Mouse (Mus musculus) hindbrain, embryonic 13.5 days (tissue): Measurements from ENCODE around the gene Tnfsfm13. TPM values are rescaled to one million over a fixed set of nuclear protein-coding genes. Genes with fewer than 3 reads are reported as not detected.

Source experiments
- ATAC-seq: fragments of 200-750 bp; cut with Nextera tagmentation; 2 replicates; pipeline ENCODE4 v1.8.0; 2017; ENCODE audit warnings: moderate TSS enrichment; ENCODE audit not compliant: low FRiP score
- H3K27ac ChIP-seq: fragments of 300-500 bp; sonication (generic); 2 replicates; pipeline ENCODE4 v1.5.1; 2015; ENCODE audit warnings: inconsistent platforms, mild to moderate bottlenecking, moderate library complexity
- H3K27me3 ChIP-seq: fragments of 300-500 bp; sonication (generic); 2 replicates; pipeline ENCODE4 v1.6.1; 2015; ENCODE audit warnings: mild to moderate bottlenecking, inconsistent platforms
- H3K36me3 ChIP-seq: fragments of 300-500 bp; sonication (generic); 2 replicates; pipeline ENCODE4 v1.6.1; 2015; ENCODE audit warnings: mild to moderate bottlenecking, inconsistent platforms
- H3K4me1 ChIP-seq: fragments of 300-500 bp; sonication (generic); replicated peaks from 2 replicates; pipeline ENCODE4 v1.6.1; 2015; ENCODE audit warnings: inconsistent platforms
- H3K4me2 ChIP-seq: fragments of 300-500 bp; sonication (generic); 2 replicates; pipeline ENCODE4 v1.6.1; 2015; ENCODE audit warnings: inconsistent platforms, mild to moderate bottlenecking, moderate library complexity
- H3K4me3 ChIP-seq: fragments of 300-500 bp; sonication (generic); 2 replicates; pipeline ENCODE4 v1.5.1; 2015; ENCODE audit warnings: mild to moderate bottlenecking, inconsistent platforms
- H3K9ac ChIP-seq: fragments of 300-500 bp; sonication (generic); 2 replicates; pipeline ENCODE4 v1.6.1; 2015; ENCODE audit warnings: mild to moderate bottlenecking, inconsistent platforms
- H3K9me3 ChIP-seq: fragments of 300-500 bp; sonication (generic); 2 replicates; pipeline ENCODE4 v1.6.1; 2016; ENCODE audit warnings: inconsistent platforms
- WGBS: fragments of 180-500 bp; shearing (Covaris S2); methylation state at CpG from one replicate; pipeline ENCODE4 v1.1.7; 2015; 5-methylcytosine and 5-hydroxymethylcytosine counted together
- polyA plus RNA-seq: library from polyadenylated mRNA; unstranded; fragments of >200 nt; fragmentation: Nextera tagmentation; extraction: Ambion mirVana; gene quantifications from 2 replicates; pipeline ENCODE4 v1.2.1, GENCODE M21; 2015

Gene Tnfsfm13
- polyA plus RNA-seq, 1 experiment from 2014 or later: 1.2 TPM

DNA sequence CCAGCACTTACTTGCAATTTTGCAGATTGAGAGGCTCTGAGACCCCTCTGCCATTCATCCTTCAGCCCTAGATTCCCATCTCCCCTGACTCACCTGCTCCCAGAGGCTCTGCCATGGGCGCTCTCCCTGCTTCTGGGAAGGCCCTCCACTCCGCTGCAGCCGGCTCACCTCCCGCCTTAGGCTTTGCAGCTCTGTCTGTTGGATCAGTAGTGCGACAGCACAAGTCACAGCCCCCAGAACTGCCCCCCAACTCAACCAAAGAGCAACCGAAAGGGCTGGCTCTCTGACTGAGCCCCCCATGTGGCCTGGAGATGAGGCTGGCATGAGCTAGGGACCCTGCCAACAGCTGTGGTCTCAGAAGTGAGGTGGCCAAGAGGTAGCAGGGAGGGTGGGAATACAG lies 11.0 kb downstream of the Tnfsfm13 start:
- Histone ChIP-seq H3K27ac (0 out of 2 replicates have a peak overlapping the region, but pooled peaks have one; percentile 23), H3K9ac (peak overlapping the region; percentile 19; the same call in 1 of the 2 replicates), H3K4me2 (no peak overlapping the region), H3K27me3 (peaks cover 13% of the 10 kb centered on the region; the same call in 1 of the 2 replicates), H3K4me1 (peaks cover 45% of the 10 kb centered on the region), H3K4me3 (no peak overlapping the region), H3K36me3 (0 out of 2 replicates have a peak, but pooled peaks cover 3% of the 10 kb centered on the region), H3K9me3 (no peaks in the 10 kb centered on the region)
- no peak for ATAC-seq
- WGBS: 82% methylated on average over 6 of the region's 6 CpGs

DNA sequence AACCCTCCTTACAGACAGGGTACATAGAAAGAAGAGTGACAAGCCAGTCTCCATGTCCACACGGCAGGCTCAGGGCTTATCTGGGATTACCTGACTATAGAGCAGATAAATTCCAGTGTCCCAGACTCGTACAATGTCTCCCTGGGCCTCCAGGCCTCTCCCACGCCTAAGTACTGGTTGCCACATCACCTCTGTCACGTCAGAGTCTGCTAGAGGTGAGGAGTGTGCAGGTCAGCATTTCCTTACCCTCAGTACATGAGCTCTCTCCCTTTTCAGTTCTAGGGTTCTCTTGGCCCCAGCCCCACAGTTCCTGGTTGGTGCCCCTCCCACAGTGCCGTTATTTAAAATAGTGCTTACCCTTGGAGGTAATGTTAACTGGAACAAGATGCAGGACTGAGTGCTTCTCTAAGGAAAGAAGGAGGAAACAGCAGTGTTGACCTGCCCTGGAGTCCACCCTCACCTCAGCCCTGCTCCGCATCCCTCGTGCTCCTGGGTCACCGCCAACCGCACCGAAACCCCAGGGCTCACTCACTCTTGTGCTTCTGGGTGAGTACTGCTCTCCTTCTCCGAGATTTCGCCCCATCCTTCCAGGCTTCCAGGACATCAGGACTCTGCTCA lies 11.7 kb downstream of the Tnfsfm13 start:
- no peak overlapping the region for H3K4me3 ChIP-seq
- H3K9me3 ChIP-seq: no peaks in the 10 kb centered on the region
- no peak for ATAC-seq
- no peak overlapping the region for H3K27ac ChIP-seq
- peak overlapping the region; percentile 35 for H3K9ac ChIP-seq
- H3K27me3 ChIP-seq: peaks cover 13% of the 10 kb centered on the region; the same call in 1 of the 2 replicates
- peaks cover 52% of the 10 kb centered on the region for H3K4me1 ChIP-seq
- 85% methylated on average over 12 of the region's 12 CpGs for WGBS
- H3K36me3 ChIP-seq: peaks cover 8% of the 10 kb centered on the region; the same call in 1 of the 2 replicates
- H3K4me2 ChIP-seq: no peak overlapping the region

DNA sequence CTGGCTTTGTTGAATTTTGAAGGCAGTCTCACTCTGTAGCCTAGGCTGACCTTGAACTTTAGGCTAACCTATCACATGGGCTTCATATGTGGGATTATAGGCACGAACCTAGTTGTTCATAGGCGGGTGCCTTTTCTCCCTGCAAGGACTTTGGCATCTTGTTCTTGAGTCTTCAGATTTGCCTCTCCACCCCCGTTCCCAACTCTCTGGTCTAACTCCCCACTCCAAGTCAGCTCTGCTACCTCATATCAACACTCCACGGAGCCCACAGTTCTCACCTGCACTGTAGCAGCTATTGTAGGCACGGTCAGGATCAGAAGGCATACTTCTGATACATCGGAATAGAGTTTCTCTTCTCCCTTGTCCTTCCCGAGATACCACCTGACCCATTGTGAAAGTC lies 12.3 kb downstream of the Tnfsfm13 start:
- no peak overlapping the region; the same call in 1 of the 2 replicates for H3K4me2 ChIP-seq
- H3K9me3 ChIP-seq: no peaks in the 10 kb centered on the region
- whole genome bisulfite sequencing: 89% methylated on average over 7 of the region's 7 CpGs
- H3K36me3 ChIP-seq: peaks cover 14% of the 10 kb centered on the region
- peak overlapping the region; percentile 86 for H3K27ac ChIP-seq
- H3K4me3 ChIP-seq: no peak overlapping the region
- ATAC-seq: no peak
- H3K9ac ChIP-seq: peak overlapping the region; percentile 72
- peaks cover 13% of the 10 kb centered on the region; the same call in 1 of the 2 replicates for H3K27me3 ChIP-seq
- H3K4me1 ChIP-seq: peaks cover 58% of the 10 kb centered on the region

DNA sequence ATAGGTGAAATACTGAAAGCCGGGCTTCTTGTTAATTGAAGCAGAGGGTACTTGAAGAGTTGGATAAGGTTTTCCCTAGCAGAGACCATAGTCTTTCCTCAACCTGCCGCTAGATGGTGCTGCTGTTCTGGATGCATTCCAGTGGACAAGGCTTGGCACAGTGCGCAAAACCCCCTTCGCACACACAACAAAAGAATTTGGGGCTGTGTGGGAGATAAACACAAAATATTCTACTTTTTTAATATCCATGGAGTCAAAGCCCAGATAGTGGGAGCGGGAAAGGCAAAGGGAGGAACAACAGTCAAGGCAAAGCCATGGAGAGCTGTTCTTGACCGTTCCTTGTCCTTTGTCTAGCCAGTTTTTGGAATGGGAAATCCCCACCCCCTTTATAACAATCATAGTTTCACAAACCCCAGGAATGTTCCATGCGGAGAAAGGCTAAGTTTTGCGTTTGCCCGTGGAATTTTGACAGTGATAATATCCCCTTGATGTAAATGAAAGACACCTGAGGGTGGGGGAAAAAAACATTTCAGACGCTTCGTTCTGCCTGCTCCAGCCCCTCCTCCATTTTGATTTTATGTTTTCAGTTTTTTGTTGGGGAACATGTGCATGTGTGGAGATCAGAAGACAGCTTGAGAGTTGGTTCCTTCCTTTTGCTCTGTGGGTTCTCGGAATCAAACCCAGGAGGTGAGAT lies 12.9 kb downstream of the Tnfsfm13 start:
- H3K36me3 ChIP-seq: peaks cover 20% of the 10 kb centered on the region
- peak overlapping the region; percentile 78; the same call in 1 of the 2 replicates for H3K4me3 ChIP-seq
- peaks cover 61% of the 10 kb centered on the region for H3K4me1 ChIP-seq
- peak overlapping the region; percentile 96 for H3K27ac ChIP-seq
- WGBS: 20% methylated on average over 12 of the region's 12 CpGs
- H3K9me3 ChIP-seq: no peaks in the 10 kb centered on the region
- peak overlapping the region; percentile 72 for H3K9ac ChIP-seq
- ATAC-seq: peak; percentile 41; the same call in 1 of the 2 replicates
- peak overlapping the region; percentile 96 for H3K4me2 ChIP-seq
- peaks cover 13% of the 10 kb centered on the region; the same call in 1 of the 2 replicates for H3K27me3 ChIP-seq

DNA sequence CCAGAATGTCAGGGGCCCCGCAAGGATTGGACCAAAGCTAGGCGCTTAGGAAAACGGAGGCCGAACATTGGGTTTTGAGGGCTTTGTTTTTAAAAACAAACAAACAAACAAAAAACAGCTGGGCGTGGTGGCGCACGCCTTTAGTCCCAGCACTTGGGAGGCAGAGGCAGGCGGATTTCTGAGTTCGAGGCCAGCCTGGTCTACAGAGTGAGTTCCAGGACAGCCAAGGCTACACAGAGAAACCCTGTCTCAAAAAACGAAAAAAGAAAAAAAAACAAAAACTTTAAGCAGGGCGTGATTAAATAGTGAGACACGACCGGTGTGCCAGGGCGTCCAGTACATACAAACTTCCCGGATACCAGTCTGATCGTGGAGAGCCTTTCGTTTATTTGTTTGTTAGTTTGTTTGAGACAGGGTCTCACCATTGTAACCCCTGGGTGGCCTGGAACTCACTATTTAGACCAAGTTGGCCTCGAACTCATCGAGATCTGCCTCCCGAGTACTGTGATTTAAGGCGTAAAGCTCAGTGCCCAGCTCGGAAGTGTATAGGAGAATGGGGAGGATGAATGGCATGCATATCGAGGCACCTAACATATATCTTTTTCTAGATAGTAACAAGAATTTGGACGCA lies 13.6 kb downstream of the Tnfsfm13 start:
- Histone ChIP-seq H3K36me3 (peaks cover 27% of the 10 kb centered on the region), H3K4me2 (peak overlapping the region; percentile 96), H3K4me3 (peak overlapping the region; percentile 78), H3K4me1 (peaks cover 61% of the 10 kb centered on the region), H3K27me3 (peaks cover 13% of the 10 kb centered on the region; the same call in 1 of the 2 replicates), H3K27ac (peak overlapping the region; percentile 96), H3K9me3 (no peaks in the 10 kb centered on the region), H3K9ac (peak overlapping the region; percentile 89)
- ATAC-seq: no peak
- WGBS: 28% methylated on average over 24 of the region's 24 CpGs

DNA sequence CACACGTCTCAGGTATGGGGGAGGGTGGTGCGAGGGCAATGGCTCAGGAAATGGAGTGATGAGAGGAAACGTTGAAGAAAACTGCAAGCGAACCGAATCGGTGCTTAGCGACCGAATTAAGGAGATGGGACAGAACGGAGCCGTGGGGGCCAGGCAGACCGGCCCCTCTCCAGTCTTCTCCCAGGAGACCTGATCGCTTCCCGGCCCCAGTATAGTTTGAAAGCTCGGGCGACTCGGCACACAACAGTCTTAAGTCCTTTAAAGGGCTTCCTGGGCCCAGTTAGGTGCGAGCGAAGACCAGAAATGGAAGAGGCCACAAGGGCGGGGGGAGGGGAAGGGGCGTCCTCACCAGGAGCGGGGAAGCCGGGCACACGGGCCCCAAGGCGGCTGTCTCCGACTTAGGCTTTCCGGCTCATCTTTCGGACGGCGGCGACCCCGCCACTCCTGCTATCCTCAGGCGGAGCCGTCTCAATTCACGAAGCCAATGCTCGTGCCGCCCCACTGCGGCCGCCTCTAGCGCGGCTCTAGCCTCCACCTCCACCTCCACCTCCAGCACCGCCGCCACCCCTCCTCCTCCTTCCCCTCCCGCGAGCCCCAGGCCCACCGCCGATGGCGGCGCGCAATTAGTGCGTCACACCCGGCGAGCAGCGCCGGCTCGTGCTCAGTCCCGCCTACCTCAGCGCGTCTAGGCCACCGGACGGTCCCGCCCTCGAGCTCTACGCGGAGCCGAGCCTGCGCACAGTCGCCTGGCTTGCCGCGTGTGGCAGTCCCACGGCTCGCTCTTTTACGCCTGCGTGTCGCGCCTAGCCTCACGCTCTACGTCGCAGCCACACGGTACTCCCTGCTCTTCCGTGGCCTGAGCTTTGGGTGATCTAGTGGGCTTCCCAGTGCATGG lies 14.3 kb downstream of the Tnfsfm13 start, which contains the start of gene Senp3:
Senp3 (minus strand) TSS at position 771 of the 895 bp plus-strand sequence.
- H3K9me3 ChIP-seq: no peaks in the 10 kb centered on the region
- ATAC-seq: peak; percentile 96
- peak within 1 kb of the TSS; percentile 89 for H3K9ac ChIP-seq
- H3K27me3 ChIP-seq: peaks cover 5% of the 10 kb centered on the region; the same call in 1 of the 2 replicates
- H3K36me3 ChIP-seq: peaks cover 34% of the 10 kb centered on the region
- peak within 1 kb of the TSS; percentile 96 for H3K4me2 ChIP-seq
- peaks cover 56% of the 10 kb centered on the region for H3K4me1 ChIP-seq
- under 1% methylated on average over 79 of the region's 80 CpGs for WGBS
- H3K27ac ChIP-seq: peak within 1 kb of the TSS; percentile 96
- peak within 1 kb of the TSS; percentile 78 for H3K4me3 ChIP-seq

DNA sequence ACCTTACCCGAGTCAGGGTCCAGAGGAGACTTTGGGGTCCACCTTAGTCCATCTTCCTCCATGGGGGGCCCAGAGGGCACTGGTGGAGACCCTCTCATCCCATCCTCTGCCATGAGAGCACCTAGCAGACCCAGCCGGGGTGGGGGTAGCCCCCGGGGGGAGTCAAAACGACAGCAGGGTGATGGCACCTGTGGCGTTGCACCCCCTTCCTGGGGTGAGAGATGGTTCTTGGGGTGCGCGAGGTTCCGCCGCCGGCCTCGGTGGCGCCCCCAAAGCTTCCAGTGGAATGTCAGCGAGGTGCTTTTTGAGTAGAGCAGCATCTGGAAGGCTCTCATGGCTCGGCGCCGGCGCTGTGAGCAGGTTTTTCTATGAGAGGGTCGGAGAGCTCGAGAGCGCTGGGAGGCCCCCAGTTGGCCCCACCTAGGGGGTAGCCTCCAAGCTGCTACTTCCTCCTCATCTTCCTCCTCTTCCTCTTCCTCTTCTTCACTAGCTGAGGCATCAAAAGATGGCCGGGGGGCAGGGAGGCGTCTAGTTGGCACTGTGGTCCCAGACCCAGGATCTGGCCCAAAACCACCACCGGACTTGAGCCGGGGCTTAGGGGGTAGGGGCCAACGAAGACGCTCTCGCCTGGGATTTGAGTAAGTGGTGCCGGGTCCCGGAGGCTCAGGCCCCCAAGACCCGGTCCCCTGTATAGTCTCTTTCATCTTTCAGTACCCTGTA lies 15.6 kb downstream of the Tnfsfm13 start:
- Histone ChIP-seq H3K9me3 (no peaks in the 10 kb centered on the region), H3K4me3 (peak overlapping the region; percentile 78), H3K4me2 (peak overlapping the region; percentile 96), H3K36me3 (peaks cover 47% of the 10 kb centered on the region), H3K27ac (no peak overlapping the region), H3K27me3 (0 out of 2 replicates have a peak, but pooled peaks cover 3% of the 10 kb centered on the region), H3K4me1 (peaks cover 51% of the 10 kb centered on the region), H3K9ac (peak overlapping the region; percentile 89)
- ATAC-seq: no peak
- 92% methylated on average over 30 of the region's 30 CpGs for WGBS

DNA sequence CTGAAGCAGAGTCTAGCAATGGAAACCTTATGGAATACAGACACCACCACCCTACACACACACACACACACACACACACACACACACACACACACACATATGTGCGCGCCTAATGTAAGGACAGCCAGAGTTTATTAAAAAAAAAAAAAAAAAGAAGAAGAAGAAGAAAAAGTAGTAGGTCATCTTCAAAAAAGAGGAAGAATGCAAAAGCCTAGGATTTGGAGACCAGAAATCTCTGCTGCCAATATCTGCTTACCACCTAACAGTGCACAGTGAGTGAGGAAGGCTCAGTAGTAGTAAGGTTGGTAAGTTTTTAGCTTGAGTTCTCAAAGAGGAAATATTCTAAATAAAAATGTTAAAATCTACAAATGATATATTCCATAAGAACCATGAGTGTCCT lies 16.8 kb downstream of the Tnfsfm13 start:
- no peak overlapping the region for H3K4me3 ChIP-seq
- no peak for ATAC-seq
- no peaks in the 10 kb centered on the region for H3K27me3 ChIP-seq
- WGBS: 100% methylated on average over 1 of the region's 2 CpGs
- H3K9me3 ChIP-seq: no peaks in the 10 kb centered on the region
- peaks cover 59% of the 10 kb centered on the region for H3K36me3 ChIP-seq
- H3K4me1 ChIP-seq: peaks cover 46% of the 10 kb centered on the region
- H3K9ac ChIP-seq: no peak overlapping the region; the same call in 1 of the 2 replicates
- 0 out of 2 replicates have a peak overlapping the region, but pooled peaks have one; percentile 19 for H3K4me2 ChIP-seq
- H3K27ac ChIP-seq: no peak overlapping the region

DNA sequence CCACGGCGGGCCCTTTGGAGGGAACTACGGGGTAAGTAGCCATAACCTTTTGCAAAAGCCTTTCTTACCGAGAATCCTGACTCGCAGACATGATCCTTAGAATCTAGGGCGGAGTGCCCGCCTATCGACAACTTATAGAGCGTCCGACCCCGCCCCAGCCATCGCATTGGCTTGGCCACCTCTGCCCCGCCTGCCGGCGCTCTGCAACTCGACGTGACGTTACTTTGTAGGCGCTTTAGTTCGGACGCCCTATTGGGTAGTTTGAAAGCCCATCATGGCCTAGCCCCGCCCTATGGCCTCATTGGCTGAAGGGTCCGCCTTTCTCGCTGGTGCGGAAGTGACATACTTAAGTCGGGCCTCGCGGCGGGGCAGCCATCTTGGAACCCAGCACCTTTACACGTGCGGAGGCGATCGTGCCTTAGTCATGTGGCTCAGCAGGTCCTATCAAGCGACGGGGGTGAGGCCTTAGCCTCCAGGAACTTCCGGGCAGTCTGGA lies 23.6 kb downstream of the Tnfsfm13 start, which contains the start of gene Eif4a1:
Eif4a1 (minus strand) TSS at position 213 of the 496 bp plus-strand sequence.
- WGBS: 0% methylated on average over 36 of the region's 36 CpGs
- H3K36me3 ChIP-seq: peaks cover 75% of the 10 kb centered on the region

DNA sequence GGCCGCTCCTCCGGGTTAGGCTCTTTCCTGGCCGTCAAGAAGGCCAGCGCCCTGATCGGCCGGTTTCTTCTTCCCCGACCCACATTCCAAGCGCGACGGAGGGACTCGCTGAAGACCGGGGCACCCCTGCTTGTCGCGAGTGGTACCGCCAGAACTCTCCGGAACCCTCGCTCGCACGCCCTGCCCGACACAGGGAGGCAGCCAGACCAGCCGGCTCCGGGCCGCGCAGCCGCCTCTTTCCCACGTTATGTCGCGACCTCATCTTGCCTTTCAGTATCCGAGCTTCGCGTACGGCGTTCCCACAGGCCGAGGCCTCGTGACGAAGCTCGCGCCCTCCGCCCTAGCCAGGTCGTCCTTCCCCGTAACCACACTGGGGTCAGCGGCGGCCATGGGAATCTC lies 24.2 kb downstream of the Tnfsfm13 start:
- no peaks in the 10 kb centered on the region for H3K9me3 ChIP-seq
- H3K4me1 ChIP-seq: peaks cover 32% of the 10 kb centered on the region
- no peaks in the 10 kb centered on the region for H3K27me3 ChIP-seq
- H3K9ac ChIP-seq: peak overlapping the region; percentile 100
- H3K4me3 ChIP-seq: peak overlapping the region; percentile 100
- ATAC-seq: peak; percentile 18
- H3K27ac ChIP-seq: peak overlapping the region; percentile 98
- H3K36me3 ChIP-seq: peaks cover 73% of the 10 kb centered on the region
- under 1% methylated on average over 43 of the region's 43 CpGs for WGBS
- H3K4me2 ChIP-seq: peak overlapping the region; percentile 99

More for the DNA sequence above, 23.6 kb downstream of the Tnfsfm13 start, which contains the start of gene Eif4a1:
- Histone ChIP-seq H3K9me3 (no peaks in the 10 kb centered on the region), H3K4me1 (peaks cover 32% of the 10 kb centered on the region), H3K27ac (peak within 1 kb of the TSS; percentile 98), H3K4me2 (peak within 1 kb of the TSS; percentile 99), H3K27me3 (no peaks in the 10 kb centered on the region), H3K9ac (peak within 1 kb of the TSS; percentile 100), H3K4me3 (peak within 1 kb of the TSS; percentile 100)
- peak; percentile 98 for ATAC-seq
